20 mouse cellular contexts compared by ENCODE assay signal in the genomic region with DNA sequence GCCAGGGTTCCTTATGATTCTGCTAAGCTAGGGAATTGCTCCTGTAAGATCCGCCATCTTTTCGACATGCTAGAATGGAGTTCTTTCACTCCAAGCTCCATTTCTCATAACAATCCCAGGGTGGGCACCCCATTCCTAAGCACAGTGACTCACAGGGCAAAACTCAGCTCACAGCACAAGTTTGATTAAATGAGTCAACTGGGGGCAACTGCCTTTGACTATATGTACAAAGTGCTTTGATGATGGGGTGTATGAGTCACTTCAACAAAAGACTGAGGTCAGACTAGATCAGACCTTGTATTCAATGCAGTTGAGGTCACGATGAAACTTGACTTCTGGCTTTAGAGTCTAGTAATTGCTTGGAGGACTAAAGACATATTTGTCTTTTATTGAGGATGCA.
"Had no signal": no experiment of that assay in that cellular context is flagged by ENCODE, and none has a peak within 500 bp of the region (broad histone marks: within the 10 kb centered on the region; RNA-seq: fewer than 3 reads in every experiment).

No protein-coding gene starts in this region.

- ATAC-seq: lung, postnatal 0 days; midbrain, embryonic 13.5 days; midbrain, embryonic 15.5 days had no signal

- H3K36me3 ChIP-seq: lung, embryonic 15.5 days; midbrain, embryonic 13.5 days; midbrain, embryonic 15.5 days; neural tube, embryonic 13.5 days; neural tube, embryonic 15.5 days had no signal

- H3K4me3 ChIP-seq: lung, embryonic 15.5 days; megakaryocyte, embryonic 14.5 days; midbrain, embryonic 13.5 days; midbrain, embryonic 15.5 days; neural tube, embryonic 13.5 days; neural tube, embryonic 15.5 days had no signal

- H3K27me3 ChIP-seq: lung, embryonic 15.5 days; midbrain, embryonic 13.5 days; midbrain, embryonic 15.5 days; neural tube, embryonic 13.5 days; neural tube, embryonic 15.5 days had no signal

- H3K27ac ChIP-seq: lung, embryonic 15.5 days; macrophage; midbrain, embryonic 13.5 days; midbrain, embryonic 15.5 days; neural tube, embryonic 13.5 days; neural tube, embryonic 15.5 days had no signal

- H3K4me2 ChIP-seq: lung, embryonic 15.5 days; midbrain, embryonic 11.5 days; midbrain, embryonic 13.5 days; midbrain, embryonic 15.5 days; neural tube, embryonic 13.5 days; neural tube, embryonic 15.5 days had no signal

- H3K9me3 ChIP-seq: lung, embryonic 15.5 days; megakaryocyte, embryonic 14.5 days; midbrain, embryonic 13.5 days; midbrain, embryonic 15.5 days; neural tube, embryonic 13.5 days; neural tube, embryonic 15.5 days had no signal

- H3K4me1 ChIP-seq: midbrain, embryonic 15.5 days had no signal

- H3K9ac ChIP-seq: lung, embryonic 15.5 days; midbrain, embryonic 13.5 days; midbrain, embryonic 15.5 days; neural tube, embryonic 13.5 days; neural tube, embryonic 15.5 days had no signal

- DNase-seq: lung, adult 2 months; lung, postnatal 14 days; lung, postnatal 36 days; retina, postnatal 1 day; right cerebral cortex, adult 18-20 months; right cerebral cortex, postnatal 25 days; right cerebral cortex, postnatal 4 days; spleen, adult 18-20 months; thymus, adult 18-20 months; thymus, postnatal 25 days; thymus, postnatal 4 days had no signal
